Mouse (Mus musculus) C2C12 (cell line): ENCODE data around the gene Gje1.

Source experiments
- CEBPB ChIP-seq: IDR thresholded peaks from one replicate; pipeline ENCODE4 v1.6.1; 2011; ENCODE audit warnings: low read depth, mild to moderate bottlenecking, control low read depth, moderate library complexity
- CTCF ChIP-seq: IDR thresholded peaks from one replicate; pipeline ENCODE4 v1.5.1; 2011; ENCODE audit not compliant: control insufficient read depth, insufficient read depth, insufficient read length
- FOSL1 ChIP-seq: IDR thresholded peaks from one replicate; pipeline ENCODE4 v1.8.0; 2011; ENCODE audit warnings: mild to moderate bottlenecking, low read length; ENCODE audit not compliant: poor library complexity, insufficient read depth, severe bottlenecking
- MAX ChIP-seq: IDR thresholded peaks from one replicate; pipeline ENCODE4 v1.6.1; 2011; ENCODE audit warnings: mild to moderate bottlenecking, control low read depth
- MYOD1 ChIP-seq: IDR thresholded peaks from one replicate; pipeline ENCODE4 v1.6.1; 2011; ENCODE audit warnings: low read depth; ENCODE audit not compliant: control insufficient read depth, insufficient read length
- MYOG ChIP-seq: IDR thresholded peaks from one replicate; pipeline ENCODE4 v1.6.1; 2011; ENCODE audit not compliant: control insufficient read depth, insufficient read length; ENCODE audit errors: extremely low read depth
- USF1 ChIP-seq: IDR thresholded peaks from one replicate; pipeline ENCODE4 v1.6.1; 2011; ENCODE audit warnings: low read depth, mild to moderate bottlenecking, control low read depth, moderate library complexity

DNA sequence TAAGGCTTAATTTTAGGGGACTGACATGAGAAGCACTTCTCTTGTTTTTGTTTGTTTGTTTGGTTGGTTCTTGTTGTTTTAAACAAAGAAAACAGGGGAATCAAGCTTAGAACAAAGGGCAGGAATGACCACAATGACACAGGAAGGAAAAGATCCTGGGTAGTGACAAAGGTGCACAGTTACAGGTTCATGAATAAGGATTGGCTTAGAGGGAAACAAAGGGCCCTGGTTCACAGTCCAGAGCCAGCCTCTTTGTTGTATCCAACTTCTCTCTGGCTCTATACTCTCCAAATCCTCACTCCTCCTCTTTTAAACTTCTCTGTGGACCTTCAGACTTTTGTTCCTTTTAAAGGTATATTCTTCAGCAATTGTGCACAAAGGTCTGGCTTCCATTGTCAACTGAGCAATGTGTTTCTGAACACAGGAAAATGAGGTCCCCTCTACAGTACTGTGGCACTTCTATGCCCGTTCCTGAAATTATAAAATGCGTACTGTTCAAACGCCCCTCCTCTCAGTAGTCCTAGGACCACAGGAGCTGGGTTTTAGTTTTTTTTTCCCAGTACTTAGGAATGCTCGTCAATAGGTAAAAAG is 14.1 kb downstream of the Gje1 start:
- TF ChIP-seq CTCF (no peak), MAX (no peak), CEBPB (no peak), MYOG (no peak), USF1 (no peak), FOSL1 (no peak), MYOD1 (no peak)
